Mouse (Mus musculus): ENCODE results near the gene Slc16a7. TPM values are rescaled to one million over a fixed set of nuclear protein-coding genes. Genes with fewer than 3 reads are reported as not detected.

Slc16a7 gene
- polyA plus RNA-seq (2014; fragmentation: Illumina TruSeq; extraction: RNeasy Lipid Tissue Mini Kit (QIAGEN cat#74804); ENCODE audit: low read depth, low replicate concordance) = 11.2 TPM

GRCm38 (mm10) chr10:125388876-125389786 is at the start of gene Slc16a7:
Slc16a7 (minus strand) TSS chr10:125389465.

